Mouse (Mus musculus): ENCODE data around the gene Fermt1.

Gene Fermt1

DNA sequence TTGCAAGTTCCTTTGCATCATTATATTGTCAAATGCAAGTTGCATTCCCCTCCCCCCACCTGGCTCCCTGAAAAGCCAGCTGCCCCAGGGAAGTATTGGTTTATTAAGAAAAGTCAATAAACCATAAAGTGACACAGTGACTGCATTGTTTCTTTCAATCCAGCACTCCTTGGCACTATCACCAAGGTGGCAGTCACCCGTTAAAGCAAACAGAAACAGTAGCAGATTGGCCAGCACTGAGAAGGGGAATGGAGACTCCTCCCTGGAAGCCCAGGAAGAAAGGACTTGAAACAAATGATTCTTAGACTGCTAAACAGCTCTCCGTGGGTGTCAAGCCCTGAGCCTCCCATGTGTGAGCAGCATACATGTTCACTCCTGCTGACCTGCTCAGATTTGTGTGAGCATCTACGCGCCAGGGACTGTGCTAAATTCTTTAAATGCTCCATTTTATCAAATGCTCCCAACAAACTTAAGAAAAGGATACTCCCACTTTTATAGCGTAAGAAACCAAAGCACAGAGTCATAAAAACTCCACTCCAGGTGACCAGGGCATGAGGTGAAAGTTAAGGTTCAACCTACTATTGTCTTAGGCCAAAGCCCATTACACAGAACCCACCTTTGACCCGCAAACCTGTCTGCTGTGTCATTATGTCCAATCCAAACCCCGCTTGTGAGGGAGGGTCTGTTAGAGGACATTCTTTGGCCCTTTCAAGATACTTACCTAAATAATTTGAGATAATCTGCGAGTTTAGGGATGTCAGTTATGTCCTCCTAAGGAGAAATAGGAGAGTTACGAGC, 23.4 kb downstream of the Fermt1 start:
- DNase-seq (ENCODE audit: low spot score in 2 of 2), result no peak

DNA sequence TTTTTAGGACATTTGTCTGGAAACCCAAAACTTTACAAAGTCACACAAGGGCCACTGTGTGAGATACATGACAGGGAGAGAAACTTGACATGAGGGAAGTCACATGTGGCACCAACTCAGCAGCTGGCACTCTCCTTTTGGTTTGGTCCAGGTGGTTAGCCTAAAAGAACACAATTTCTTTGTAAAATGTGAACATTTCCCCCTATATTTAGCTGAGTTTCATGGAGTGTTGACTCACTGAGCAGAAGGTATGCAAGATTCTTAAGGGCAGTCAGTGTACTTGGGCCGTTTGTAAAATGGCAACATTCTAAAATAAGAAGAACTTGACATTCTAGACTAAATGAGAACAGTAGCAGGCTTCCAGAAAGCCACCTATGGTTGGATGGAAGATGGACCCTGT, 30.9 kb downstream of the Fermt1 start:
- DNase-seq (ENCODE audit: low spot score in 2 of 2), result peak in 1 of 2 experiments; percentile 33

DNA sequence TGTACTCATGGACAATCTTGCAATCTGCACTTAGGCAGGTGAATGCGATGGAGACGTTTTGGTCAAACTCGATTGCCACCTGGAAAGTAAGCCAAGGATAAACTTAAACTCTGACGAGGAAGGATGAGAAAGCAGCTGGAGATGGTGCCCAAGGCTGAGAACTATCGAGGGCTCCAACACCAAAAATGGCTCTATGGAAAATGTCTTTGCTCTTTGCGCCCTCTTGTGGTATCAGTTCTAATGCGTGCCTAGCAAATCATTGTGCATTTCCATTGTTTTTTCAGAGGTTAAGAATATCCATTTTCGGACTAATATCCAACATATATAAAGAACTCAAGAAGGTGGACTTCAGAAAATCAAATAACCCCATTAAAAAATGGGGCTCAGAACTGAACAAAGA, 38.9 kb downstream of the Fermt1 start:
- DNase-seq (ENCODE audit: low spot score in 2 of 2), result peak in 1 of 2 experiments; percentile 59

GRCm38 (mm10) chr2:132904961-132905360, 40.7 kb downstream of the Fermt1 start:
- DNase-seq (ENCODE audit: low spot score in 2 of 2), result no peak

DNA sequence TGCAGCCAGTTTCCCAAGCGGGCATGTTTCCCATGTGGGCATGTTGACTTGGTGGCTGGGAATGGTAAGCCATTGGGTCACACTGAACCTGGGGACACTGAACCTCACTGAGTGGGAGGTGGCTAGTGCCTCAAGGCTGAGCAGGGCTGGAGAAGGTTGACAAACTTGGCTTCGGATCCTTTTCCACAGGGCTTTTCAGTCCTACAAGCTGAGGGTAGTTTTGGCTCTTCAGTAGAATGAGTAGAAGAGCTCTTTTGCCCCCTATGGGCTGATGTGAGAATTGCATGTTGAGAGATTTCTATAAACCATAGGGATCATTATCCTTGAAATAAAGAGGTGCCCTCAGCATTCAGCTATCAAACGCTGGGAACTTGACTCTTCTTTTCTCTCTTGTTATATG, 42.2 kb downstream of the Fermt1 start:
- DNase-seq (ENCODE audit: low spot score in 2 of 2), result peak; percentile 27 to 71

DNA sequence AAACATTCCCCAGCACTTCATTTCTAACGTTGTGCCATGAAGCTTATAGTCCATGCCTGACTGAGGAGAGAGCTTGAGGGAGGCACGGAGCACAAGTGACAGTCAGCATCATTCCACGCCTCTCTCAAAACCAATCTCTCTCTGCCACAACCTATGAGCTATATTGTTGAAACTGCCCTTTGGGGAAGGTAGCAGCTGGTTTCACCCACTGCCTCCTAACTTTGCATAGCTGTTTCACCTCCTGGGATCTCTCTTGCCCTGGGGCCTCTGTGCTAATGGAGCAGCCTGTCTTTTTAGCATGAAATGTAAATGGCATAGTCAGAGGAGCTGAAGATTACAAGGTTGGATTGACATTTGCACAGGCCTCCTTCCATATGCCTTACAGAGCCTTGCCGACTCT, 43.6 kb downstream of the Fermt1 start:
- no peak for DNase-seq (ENCODE audit: low spot score in 2 of 2)

GRCm38 (mm10) chr2:132901636-132902035, 44.1 kb downstream of the Fermt1 start:
- no peak for DNase-seq (ENCODE audit: low spot score in 2 of 2)

DNA sequence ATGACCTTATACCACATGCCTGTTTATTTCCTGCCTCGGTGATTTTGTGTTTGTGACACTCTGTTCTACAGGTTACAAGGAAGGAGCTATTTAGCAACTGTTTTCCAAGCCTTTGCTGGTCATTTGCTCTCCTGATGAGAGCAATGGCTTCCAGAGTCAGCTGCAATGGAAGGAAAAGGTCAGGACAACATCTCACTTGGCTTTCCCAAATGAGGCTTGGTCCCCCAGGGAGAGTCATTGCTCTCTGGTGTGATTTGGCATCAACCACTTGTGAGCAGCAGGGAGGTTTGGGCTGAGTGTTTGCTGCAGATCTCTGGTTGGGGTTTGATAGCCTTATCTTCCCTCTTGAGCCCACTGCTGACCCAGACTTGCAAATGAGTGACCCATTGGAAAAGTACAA, 45.1 kb downstream of the Fermt1 start:
- no peak for DNase-seq (ENCODE audit: low spot score in 2 of 2)

DNA sequence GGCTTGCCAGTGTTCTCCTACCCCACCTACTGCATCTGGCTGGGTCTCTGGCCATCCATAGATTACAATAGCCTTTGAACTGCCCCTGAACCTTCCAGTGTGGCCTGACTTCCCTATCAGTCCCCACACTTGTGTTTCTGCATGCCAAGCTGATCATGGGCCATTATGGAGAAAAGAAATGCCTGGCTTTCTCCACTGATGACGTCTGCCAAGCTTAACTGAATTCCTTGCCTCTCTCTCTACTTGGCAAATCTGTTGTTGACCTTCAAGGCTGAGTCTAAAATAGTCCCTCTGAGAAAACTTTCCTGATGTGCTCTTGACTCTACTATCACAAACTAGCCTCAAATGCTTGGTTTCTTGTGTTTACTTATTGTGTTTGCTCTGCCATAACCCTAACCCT, 47.5 kb downstream of the Fermt1 start:
- DNase-seq (ENCODE audit: low spot score in 2 of 2), result no peak

GRCm38 (mm10) chr2:132893826-132894225, 51.9 kb downstream of the Fermt1 start:
- no peak for DNase-seq (ENCODE audit: low spot score in 2 of 2)

- DNase-seq (ENCODE audit: low spot score in 2 of 2), result no peak
Observed at GRCm38 (mm10) chr2:132885312-132885711, 60.4 kb downstream of the Fermt1 start.

GRCm38 (mm10) chr2:132884303-132884967, 61.3 kb downstream of the Fermt1 start:
- DNase-seq (ENCODE audit: low spot score in 2 of 2), result no peak

GRCm38 (mm10) chr2:132880844-132881645, 64.7 kb downstream of the Fermt1 start, which contains the start of gene Lrrn4:
TSS of gene Lrrn4 (minus strand) at chr2:132880891.
- no peak for DNase-seq (ENCODE audit: low spot score in 2 of 2)

DNA sequence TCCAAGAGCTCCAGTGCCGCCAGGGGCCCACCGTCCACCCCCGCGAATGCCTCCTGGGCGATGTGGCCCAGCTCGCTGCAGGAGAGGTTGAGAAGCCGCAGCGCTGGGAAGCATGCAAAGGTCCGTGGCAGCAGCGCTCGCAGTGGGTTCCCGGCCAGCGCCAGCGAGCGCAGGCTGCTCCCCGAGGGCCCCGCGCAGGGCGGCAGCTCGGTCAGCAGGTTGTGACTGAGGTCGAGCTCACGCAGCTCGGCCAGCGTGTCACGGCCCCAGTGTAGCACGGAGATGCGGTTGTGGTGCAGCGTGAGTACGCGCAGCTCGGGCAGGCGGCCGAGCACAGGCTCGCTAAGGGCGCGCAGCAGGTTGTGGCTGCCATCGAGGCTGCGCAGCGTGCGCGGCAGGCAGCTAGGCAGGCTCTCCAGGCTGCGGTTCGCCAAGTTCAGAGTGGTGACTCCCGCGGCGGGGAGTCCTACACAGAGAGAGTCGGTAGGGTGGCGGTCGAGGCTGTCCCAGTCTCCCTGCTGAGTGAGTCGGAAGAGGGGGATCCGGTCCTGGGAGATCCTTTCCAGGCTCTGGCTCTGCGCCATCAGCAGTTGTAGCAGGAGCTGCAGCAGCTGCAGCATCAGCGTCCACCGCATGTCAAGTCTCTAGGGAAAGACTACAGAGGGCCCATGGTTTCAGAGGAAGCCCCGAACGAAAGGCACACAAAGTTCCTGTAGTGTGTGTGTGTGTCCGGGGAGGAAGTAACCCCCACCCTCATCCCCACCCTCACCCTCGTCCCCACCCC, 66.3 kb downstream of the Fermt1 start:
- DNase-seq (ENCODE audit: low spot score in 2 of 2), result no peak

DNA sequence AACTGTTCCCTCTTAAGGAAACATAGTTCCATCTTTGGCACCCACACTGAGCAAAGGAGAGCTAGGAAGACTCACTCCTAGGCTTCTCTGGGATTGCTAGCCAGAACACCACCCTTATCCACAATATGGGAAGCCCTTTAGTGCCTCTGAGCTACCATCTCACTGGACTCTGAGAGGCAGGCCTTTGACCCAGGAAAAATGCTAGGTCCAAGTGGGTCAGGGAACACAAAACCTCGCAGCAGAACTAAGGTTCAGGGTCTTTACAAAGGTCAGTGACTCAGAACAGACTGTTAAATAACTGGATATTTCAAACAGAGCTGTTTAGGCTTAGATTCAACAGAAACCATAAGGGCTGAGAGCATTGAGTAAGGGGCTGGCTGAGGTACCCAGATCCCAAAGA, 68.7 kb downstream of the Fermt1 start:
- DNase-seq (ENCODE audit: low spot score in 2 of 2), result no peak

GRCm38 (mm10) chr2:132873657-132874326, 71.9 kb downstream of the Fermt1 start:
- DNase-seq (ENCODE audit: low spot score in 2 of 2), result no peak

GRCm38 (mm10) chr2:132871663-132872062, 74.0 kb downstream of the Fermt1 start:
- no peak for DNase-seq (ENCODE audit: low spot score in 2 of 2)

- no peak for DNase-seq (ENCODE audit: low spot score in 2 of 2)
Observed at GRCm38 (mm10) chr2:132870286-132870685, 75.4 kb downstream of the Fermt1 start.

DNA sequence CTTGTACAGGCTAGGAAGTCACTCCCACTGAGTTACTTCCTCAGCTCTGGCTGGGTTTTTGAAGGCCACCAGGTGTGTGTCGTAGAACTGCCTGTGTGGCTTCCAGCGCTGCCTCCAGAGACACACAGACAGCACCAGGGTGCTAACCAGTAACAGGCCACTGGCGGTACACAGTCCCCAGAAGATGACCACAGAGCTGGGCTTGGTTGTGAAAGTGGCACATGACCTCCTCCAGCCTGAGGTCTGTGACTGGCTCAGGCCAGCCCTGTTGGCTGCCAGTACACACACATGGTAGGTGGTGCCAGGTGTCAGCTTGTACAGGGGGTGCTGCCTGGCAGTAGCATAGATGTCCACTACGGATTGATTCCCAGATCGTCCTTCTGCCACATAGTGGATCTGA, 76.0 kb downstream of the Fermt1 start:
- DNase-seq (ENCODE audit: low spot score in 2 of 2), result no peak

- no peak for DNase-seq (ENCODE audit: low spot score in 2 of 2)
Observed at GRCm38 (mm10) chr2:132867521-132867920, 78.2 kb downstream of the Fermt1 start.

DNA sequence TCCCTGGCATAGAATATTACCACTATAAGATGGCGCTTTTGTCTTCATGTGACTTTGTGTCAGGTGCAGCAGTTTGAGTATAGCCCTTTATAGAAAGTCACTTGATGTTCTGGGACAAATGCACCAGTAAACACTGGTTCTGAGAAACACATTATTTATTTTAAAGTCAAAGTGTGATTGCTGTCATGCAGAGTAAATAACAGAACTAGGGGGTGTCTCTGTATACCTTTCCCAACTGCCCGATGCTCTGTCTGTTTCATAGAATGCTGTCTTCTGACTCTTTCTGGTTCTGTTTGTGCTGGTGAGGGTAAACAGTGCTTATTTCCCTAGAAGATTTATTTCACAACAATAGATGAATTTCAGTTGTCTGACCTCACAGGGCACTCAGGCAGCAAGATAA, 82.4 kb downstream of the Fermt1 start:
- no peak for DNase-seq (ENCODE audit: low spot score in 2 of 2)

All from left cerebral cortex, adult 9 months (tissue).